Mouse (Mus musculus): ENCODE data around the gene Dhcr7. TPM values are rescaled to one million over a fixed set of nuclear protein-coding genes. Genes with fewer than 3 reads are reported as not detected.

The Dhcr7 gene
- 4.0 and 20.4 TPM in 2 replicates for polyA plus RNA-seq (2012; ENCODE audit: low replicate concordance)

GRCm38 (mm10) chr7:143822375-143823265 lies at the start of gene Dhcr7, which contains the start of gene Nadsyn1:
Dhcr7 (plus strand) TSS chr7:143823145.
Nadsyn1 (minus strand) TSS chr7:143822849.

GRCm38 (mm10) chr7:143783996-143784829 lies 38.7 kb upstream of the Dhcr7 start, which contains the start of gene Mrgpre:
Mrgpre (minus strand) TSS chr7:143784500.

GRCm38 (mm10) chr7:143866538-143866937 lies 43.6 kb downstream of the Dhcr7 start, which contains the start of gene Gm498:
Gm498 (plus strand) TSS chr7:143866838.

Other genes starting within 250 kb of the Dhcr7 start
- gene Cars, start 223.1 kb upstream of the Dhcr7 start, polyA plus RNA-seq (2012; ENCODE audit: low replicate concordance), result 30.6 and 46.1 TPM in 2 replicates
- gene Tnfrsf26, start 194.4 kb upstream of the Dhcr7 start, polyA plus RNA-seq (2012; ENCODE audit: low replicate concordance), result 0.13 TPM in 1 of 2 replicates, not detected in the other
- gene Tnfrsf22, start 173.5 kb upstream of the Dhcr7 start, polyA plus RNA-seq (2012; ENCODE audit: low replicate concordance), result 0.82 TPM in 1 of 2 replicates, not detected in the other
- 0.16 TPM in 1 of 2 replicates, not detected in the other for gene Tnfrsf23, start 137.3 kb upstream of the Dhcr7 start, polyA plus RNA-seq (2012; ENCODE audit: low replicate concordance)
- 3.2 and 6.5 TPM in 2 replicates for gene Osbpl5, start 66.2 kb upstream of the Dhcr7 start, polyA plus RNA-seq (2012; ENCODE audit: low replicate concordance)
- gene Mrgprg, start 56.2 kb upstream of the Dhcr7 start, polyA plus RNA-seq (2012; ENCODE audit: low replicate concordance), result not detected in 2 replicates
- 2.0 and 2.7 TPM in 2 replicates for gene Mrgpre, start 38.6 kb upstream of the Dhcr7 start, polyA plus RNA-seq (2012; ENCODE audit: low replicate concordance)
- gene Nadsyn1, start 296 bp upstream of the Dhcr7 start, polyA plus RNA-seq (2012; ENCODE audit: low replicate concordance), result 0.81 and 5.3 TPM in 2 replicates
- gene Gm498, start 43.7 kb downstream of the Dhcr7 start, polyA plus RNA-seq (2012; ENCODE audit: low replicate concordance), result not detected in 2 replicates
- 0.14 TPM in 1 of 2 replicates, not detected in the other for gene Shank2, start 178.8 kb downstream of the Dhcr7 start, polyA plus RNA-seq (2012; ENCODE audit: low replicate concordance)

Data from leukemia stem cell, adult 10-12 weeks (primary cell).